Mouse (Mus musculus) c-Kit-positive CD71-positive TER-119-negative erythroid progenitor cells, embryonic 14.5 days (primary cell): ENCODE results near the gene Sephs1.

ENCODE experiments used
- DNase-seq: peaks from one replicate; pipeline ENCODE4 v3.0.0-alpha.2; 2013; ENCODE audit warnings: low read depth

Gene Sephs1

GRCm38 (mm10) chr2:4881350-4882248, at the start of gene Sephs1:
Gene Sephs1 (plus strand): TSS chr2:4881564.
- DNase-seq: peak; percentile 46

DNA sequence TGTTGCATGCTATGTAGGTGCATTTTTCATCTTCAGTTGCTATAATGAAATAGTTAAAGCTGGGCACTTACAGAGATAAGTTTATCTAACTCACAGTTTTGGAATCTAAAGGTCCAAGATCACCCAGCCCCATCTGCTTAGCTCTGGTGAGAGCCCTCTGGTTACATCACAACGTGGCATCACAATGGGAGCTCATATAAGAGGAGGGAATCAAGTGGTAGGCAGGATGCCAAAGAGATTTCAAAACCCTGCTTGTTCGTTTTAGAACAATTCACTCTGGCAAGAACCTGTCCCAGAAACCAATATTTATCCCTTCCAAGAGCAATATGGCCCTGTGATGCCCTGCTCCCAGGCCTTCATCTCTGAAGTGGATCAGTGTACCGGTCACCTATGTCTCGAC, 49.2 kb upstream of the Sephs1 start:
- DNase-seq: no peak

GRCm38 (mm10) chr2:4849449-4849848, 31.9 kb upstream of the Sephs1 start:
- DNase-seq: no peak

- no peak for DNase-seq
Measured at GRCm38 (mm10) chr2:4857186-4857585, 24.2 kb upstream of the Sephs1 start.

DNA sequence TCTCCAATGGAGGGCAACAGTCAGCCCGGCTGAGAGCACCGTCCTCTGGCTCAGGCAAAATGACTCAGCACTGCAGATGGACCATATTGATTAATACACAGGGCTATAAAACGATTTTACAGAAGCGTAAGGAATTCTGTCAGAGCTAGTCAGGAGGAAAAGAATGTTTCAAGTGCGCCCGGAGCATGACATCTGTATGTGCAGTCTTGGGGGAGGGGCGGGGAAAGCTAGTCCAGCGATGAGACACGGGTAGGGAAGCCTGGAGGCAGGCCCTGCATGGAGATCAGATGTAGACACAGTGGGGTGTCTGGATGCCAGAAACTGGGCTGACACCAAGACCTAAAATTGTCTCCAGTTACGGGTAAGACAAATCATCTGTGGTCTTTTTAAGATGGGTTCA, 23.2 kb upstream of the Sephs1 start:
- no peak for DNase-seq

- peak; percentile 66 for DNase-seq
Measured at GRCm38 (mm10) chr2:4864008-4864816, 17.2 kb upstream of the Sephs1 start.

GRCm38 (mm10) chr2:4864817-4865296, 16.5 kb upstream of the Sephs1 start:
- no peak for DNase-seq

- DNase-seq: no peak
Measured at GRCm38 (mm10) chr2:4868028-4868725, 13.2 kb upstream of the Sephs1 start.

DNA sequence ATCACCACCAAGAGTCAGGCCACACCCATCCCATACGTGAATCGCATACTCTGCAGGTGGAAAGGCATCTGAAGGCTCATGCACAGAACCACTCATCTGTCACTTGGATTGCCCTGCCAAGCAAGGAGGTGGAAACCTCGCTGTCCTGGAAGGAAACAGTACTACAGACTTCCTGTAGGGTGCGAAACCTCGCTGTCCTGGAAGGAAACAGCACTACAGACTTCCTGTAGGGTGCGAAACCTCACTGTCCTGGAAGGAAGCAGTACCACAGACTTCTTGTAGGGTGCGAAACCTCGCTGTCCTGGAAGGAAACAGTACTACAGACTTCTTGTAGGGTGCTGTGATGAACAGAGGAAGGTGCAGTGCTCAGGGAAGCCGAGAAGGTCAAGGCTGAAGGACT, 8.6 kb upstream of the Sephs1 start:
- no peak for DNase-seq

DNA sequence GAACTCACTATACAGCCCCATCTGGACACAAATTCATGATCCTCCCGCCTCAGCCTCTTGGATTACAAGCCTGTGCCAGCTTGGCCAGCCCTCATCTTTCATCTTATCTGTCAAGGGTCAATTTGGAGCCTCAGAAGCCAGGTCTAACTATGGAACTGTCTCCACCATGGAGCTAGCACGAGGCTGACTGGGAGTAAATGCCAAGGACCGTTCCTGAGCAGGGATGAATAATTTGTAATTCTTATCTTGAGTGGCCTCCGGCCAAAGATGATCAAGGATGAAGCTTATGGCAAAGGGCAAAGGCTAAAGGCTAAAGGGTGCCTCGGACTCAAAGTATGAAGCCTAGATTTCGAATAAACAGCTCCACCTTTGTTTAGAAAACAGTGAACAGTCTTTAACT, 8.0 kb upstream of the Sephs1 start:
- DNase-seq: no peak

- DNase-seq: no peak
Measured at GRCm38 (mm10) chr2:4875090-4875489, 6.3 kb upstream of the Sephs1 start.

GRCm38 (mm10) chr2:4876131-4876530, 5.2 kb upstream of the Sephs1 start:
- no peak for DNase-seq

GRCm38 (mm10) chr2:4880737-4881349, 521 bp upstream of the Sephs1 start:
- DNase-seq: peak; percentile 11

DNA sequence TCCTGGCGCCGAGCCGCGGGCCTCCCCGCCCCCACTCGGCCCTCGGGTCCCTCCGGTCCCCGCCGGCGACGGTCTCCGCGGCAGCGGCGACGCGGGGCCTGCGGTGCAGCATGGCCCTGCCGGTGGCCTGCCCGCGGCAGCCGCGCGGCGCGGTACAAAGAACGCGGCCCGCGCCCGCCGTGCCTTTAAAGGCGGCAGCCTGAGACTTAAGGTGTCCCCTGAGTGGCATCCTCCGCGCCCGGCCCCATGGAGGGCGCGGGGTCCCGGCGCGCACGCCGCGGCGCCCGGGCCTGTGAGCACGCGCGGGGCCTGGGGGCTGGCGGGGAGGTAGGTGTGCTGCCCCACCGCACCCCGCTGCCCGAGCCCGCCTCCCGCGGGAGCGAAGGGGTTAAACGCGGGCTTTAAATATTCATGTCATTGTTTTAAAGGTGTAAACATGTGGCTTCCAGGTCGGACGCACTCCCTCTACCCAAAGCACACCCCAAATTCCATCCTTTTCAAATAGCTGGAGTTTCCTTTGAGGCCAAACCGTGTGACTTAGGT, 956 bp downstream of the Sephs1 start:
- DNase-seq: peak; percentile 50

DNA sequence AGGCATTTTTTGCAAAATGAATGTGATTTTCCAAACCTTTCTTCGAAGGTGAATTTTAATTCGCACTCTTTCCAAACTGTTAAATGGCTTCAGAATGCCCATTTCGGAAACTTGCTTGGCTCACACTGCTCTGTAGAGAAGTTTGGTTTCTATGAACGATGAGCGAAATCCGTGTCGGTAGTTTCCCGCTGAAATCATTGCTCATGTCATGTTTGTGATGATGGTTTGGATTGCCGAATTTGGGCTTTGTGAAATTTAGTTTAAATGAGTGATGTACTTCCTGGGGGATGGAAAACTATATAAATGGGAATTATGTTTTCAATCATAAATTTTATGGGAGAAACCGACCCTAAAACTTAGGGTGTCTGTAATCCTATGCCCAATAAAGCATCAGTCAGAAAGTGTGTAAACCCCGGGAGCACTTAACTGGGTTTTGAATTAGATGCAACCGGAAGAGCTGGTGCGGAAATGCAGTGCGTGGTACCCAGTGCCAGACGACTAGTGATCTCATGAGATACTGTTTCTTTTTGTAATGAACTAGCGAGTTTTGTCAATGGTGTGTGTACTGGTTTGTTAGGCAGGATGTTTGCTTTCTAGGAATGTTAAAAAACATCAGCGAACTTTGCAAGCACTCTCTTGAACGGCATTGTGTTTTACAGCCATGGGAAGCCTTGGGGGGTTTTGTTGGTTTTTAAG, 1.8 kb downstream of the Sephs1 start:
- peak; percentile 14 for DNase-seq

DNA sequence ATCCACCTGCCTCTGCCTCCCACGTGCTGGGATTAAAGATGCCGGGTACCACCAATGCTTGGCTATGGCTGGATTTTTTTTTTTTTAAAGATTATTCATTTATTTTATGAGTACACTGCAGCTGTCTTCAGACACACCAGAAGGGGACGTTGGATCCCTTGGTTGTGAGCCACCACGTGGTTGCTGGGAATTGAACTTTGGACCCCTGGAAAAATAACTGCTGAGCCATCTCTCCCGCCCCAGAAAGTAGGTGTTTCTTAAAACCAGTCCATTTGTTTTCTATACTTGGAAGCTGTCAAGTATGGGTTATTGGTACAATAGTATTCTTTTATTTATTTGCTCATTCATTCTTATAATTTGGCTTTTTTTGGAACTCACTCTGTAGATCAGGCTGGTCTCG, 5.5 kb downstream of the Sephs1 start:
- DNase-seq: no peak

GRCm38 (mm10) chr2:4895598-4895997, 14.2 kb downstream of the Sephs1 start:
- DNase-seq: no peak

DNA sequence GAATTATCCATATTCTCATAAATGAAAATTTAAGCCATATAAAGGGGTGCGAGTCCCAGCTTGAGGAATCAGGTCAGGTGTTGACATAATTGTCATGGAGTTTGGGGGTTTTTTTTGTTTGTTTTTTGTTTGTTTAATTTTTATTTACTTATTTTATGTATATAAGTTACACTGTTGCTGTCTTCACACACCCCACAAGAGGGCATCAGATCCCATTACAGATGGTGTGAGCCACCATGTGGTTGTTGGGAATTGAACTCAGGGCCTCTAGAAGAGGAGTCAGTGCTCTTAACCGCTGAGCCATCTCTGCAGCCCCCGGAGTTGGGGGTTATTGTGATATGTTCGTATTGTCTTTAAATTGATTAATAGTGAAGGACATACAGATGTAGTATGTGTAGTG, 15.6 kb downstream of the Sephs1 start:
- no peak for DNase-seq

DNA sequence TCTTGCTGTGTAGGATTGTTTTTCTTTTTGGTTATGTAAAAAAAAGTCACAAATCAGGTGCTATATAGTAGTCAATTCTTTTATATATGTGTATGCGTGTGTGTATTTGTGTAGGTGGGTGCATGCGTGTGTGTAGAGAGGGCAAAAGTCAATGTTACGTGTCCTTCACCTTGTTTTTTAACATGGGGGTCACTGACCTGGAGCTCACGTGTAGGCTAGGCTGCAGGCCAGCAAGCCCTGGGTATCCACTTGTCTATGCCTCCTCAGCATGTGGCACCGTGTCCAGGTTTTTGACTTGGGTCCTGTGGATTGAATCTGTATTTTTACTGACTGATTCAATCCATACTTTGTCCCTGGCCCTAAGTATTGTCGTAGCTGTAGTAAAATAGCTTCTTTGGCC, 19.3 kb downstream of the Sephs1 start:
- no peak for DNase-seq

- no peak for DNase-seq
Measured at GRCm38 (mm10) chr2:4902346-4902745, 21.0 kb downstream of the Sephs1 start.

DNA sequence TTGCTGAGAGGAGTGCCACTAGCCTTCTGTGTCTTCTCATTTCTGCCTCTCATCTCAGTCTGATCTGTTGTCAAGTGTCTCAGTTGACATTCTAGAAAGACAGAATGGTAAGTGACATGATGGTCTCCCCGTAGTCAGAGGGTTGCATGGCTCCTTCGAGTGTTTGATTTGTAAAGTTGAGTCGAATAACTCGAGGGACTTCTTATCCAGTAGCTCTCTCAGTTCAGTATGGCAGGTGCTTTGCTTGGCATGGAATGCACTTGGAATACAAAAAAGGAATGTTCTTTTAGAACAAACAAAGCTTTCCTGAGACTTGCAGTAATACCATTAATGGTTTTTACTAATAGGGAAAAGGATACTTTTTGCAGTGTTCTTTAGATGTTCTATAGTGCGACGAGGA, 25.8 kb downstream of the Sephs1 start:
- DNase-seq: no peak
